Mouse (Mus musculus): ENCODE data around the gene Gbx1.

Gbx1 gene

DNA sequence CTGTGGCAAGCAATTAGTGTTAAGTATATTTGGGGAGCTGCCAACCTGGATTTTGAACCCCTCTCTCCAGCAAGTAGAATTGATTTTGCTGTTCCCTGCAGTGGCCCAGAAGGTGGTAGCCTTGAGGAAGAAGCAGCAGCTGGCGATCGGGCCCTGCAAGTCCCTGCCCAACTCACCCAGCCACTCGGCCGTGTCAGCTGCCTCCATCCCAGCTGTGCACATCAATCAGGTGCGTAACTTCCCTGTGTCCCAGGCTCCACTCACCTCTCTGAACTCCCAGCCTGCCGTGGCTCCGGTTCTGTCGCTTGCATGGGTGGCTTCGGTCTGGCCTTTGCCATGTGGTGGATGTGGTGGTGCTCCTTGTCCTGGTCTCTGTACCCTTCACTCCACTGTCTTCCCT lies 49.1 kb downstream of the Gbx1 start:
- no peak for DNase-seq (ENCODE audit: low read depth, low spot score)

DNA sequence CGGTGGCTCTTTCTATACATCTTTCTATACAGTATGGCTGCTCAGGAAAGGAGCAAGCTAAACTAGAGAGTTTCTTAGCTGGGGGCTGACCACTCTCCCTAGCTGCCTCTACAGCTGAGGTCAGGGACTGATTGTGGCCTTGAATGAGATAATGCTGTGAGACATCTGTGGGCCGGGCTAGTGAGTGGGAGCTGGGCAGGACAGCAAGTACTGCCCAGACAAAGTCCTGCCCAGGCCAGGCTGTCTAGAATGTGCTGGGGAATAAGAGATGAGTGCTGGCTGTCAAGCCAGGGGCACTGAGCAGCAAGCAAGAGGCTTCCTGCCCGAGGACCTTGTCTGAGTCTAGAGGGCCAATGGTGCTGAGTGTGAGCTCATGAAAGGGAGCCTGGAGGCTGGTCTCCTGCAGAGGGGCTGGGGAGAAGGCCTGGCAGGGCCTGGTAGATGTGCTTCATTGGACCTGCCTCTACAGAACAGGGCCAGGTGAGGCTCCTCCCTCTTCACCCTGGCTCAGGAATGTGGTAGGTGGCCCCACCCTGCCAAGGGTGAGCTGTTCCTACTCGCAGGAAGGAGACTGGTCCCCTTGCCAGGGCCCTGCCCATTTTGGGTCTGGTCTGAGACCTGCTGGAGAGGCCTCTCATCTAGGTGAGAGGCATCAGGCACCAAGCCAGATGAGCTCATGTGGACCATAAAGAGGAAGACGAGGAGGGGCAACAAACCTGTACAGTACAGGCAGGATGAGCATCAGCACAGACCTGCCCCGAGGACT lies 51.3 kb downstream of the Gbx1 start:
- DNase-seq (ENCODE audit: low read depth, low spot score), result no peak

DNA sequence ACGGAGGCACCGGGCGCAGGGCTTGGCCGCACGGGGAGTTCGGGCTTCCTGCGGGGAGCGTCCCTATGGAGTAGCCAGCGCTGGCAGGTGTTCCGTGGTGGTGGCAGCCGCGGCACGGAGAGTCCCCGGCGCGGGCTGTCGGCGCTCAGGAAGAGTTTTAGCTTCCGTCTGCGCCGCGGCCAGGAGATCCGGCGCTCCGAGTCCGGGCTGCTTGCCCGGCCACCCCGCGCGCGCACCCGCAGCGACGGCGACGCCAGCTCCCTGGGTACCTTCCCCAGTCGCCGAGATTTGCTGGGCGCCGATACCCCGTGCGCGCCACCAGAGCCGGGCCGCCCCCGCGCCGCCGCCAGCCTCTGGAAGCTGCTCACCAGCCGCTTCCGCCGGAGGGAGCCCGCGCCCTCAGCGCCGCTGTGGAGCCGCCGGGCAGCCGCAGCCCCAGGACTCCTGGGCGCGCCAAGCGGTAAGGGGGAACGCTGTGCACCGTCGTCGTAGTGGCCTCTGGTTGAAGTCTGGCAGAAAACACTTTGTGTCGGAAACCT lies 52.2 kb downstream of the Gbx1 start:
- no peak for DNase-seq (ENCODE audit: low read depth, low spot score)

DNA sequence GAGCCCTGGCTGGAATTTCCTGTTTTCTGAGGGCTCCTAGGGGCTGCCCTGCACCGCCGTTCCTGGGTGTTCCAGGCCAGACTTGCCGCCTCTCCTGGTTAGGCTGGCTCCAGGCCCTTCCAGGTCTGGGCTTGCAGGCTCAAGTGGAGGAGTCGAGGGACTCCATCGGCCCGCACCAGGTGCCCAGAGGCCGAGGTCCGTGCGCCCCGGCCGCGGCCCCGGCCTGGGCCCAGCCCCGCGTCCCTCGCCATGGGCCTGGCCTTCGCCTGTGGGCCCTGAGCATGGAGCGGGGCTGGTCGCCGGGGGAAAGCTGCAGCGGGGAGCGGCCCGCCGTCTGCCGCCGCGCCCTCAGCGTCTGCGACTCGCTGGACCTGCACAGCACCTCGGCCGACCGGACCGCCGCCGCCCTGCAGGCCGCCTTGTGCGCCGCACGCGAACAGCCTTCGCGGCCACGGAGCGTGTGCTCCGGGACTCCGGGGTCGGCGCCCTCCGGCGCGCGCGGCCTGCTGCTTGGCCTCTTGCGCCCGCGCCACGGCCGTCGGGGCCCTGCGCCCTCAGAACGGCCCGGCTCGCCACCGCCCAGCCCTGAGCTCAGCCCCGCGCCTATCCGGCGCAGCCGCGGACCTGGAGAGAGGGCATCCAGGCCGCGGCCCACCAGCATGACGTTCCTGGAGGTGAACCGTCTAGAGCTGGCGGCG lies 52.8 kb downstream of the Gbx1 start:
- DNase-seq (ENCODE audit: low read depth, low spot score), result no peak

DNA sequence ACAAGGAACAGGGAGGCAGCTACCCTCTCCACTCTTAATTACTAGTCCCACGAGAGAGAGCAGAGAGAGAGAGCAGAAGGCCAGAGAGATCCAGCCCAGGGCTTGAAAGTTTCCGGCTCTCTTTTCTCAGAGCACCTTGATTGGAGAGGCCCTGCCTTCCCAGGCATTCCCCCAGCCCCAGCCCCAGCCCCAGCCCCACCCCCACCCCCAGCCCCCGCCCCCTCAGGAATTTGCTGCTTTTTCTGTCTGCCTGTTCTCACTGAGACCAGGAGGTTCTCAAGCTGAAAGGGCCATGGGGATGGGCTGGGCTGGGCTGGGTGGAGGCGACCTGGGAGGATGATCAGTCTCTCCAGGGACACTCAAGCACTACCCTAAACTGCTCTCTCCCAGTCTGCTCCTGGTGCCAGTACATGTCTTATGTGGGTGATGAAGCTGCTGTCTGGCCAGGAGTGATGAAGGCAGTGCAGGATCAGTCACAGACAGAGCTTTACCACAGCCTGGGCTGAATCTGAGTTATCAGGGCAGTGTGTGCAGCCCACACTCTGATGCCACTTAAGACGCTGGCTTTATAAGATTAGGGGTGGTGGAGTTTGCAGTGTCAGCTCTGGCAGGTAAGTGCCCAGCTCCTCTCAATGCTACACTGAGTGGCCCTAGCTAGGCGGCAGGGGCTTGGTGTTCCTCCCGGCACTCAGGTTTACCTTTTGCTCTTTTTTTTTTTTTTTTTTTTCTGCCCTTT lies 54.0 kb downstream of the Gbx1 start:
- no peak for DNase-seq (ENCODE audit: low read depth, low spot score)

DNA sequence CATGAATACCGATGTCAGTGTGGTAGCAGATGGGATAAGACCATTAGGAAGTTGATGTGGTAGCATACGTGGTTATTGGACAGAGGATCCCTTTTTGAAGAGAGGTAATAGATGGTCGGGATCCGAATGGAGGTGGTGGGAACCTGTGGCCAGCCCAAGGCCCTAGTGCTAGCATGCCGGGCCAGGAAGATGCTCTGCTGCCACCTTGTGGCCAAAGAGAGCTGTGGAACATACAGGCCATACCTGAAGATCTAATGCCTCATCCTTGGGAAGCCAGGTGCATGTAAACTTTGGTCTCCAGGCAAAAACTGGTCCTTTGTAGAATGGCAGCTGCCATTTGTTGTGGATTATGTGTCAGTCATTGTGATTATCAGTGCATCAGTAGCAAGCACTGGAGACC lies 56.4 kb downstream of the Gbx1 start:
- peak; percentile 69 for DNase-seq (ENCODE audit: low read depth, low spot score)

DNA sequence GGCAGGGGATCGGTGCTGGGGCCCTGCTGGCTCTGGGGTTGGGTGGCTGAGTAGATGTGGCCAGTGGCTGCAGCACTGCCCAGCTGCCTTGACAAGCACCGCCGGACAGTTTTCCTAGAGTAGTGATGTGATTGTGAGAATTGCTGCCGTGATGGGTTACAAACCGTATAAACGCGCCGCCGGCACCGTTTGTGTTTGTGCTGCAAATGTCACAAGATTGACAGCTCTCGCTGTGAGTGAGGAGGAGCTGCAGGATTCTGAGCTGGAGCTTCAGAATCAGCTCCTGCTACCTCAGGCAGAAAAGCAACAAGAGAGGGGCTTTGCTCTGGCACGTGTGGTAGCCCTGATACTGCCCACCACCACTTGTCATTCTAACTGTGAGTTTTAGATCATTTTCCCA lies 60.2 kb downstream of the Gbx1 start:
- DNase-seq (ENCODE audit: low read depth, low spot score), result no peak

DNA sequence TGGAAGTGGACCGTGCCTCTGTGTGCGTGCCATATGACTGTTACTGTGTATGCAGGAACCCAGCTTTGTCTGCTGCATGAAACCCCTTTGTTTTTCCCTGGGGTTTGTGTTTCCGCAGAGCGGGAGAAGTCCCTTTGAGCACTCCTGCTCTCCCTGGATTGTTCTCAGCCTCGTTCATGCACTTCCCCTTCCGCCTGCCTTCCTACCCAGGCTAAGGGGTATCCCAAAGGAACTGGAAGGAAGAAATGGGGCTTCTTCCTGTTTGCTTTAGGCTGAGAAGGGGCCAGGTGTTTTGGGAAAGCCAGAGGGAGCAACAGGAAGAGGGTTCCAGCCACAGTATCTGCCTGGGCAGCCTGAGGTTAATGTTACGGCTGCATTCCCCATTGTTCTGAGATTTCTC lies 71.4 kb downstream of the Gbx1 start:
- no peak for DNase-seq (ENCODE audit: low read depth, low spot score)

DNA sequence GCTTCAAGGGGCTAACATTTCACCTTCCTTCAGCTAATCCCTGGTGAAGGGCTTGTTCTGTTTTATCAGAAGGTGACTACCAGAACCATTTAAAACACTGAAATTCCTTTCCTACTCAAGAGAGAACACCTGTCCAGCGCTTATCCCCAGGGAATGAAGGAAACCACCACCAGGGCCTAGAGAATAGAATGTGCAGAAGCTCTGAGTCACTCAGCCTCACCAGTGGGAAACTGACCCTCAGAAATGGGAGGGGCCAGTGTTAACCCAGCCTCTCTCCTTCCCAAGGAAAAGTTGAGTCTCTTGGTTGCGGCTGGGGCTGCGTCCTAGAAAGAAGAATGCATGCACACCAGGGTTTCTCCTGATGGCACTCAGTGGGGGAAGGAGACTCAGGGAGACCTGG lies 71.9 kb downstream of the Gbx1 start:
- no peak for DNase-seq (ENCODE audit: low read depth, low spot score)

DNA sequence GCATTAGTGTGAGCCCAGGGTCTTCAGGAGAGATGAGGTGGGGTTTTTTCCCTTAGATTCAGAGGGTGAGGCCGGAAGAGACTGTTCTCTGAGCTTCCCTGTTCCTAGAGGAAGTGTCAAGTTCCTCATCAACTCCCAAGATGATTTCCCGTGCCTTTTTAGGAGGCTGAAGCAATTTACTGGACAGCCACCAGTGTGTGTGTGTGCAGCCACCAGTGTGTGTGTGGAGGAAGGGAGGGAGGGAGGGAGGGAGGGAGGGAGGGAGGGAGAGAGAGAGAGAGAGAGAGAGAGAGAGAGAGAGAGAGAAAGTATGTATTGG lies 73.1 kb downstream of the Gbx1 start:
- DNase-seq (ENCODE audit: low read depth, low spot score), result no peak

DNA sequence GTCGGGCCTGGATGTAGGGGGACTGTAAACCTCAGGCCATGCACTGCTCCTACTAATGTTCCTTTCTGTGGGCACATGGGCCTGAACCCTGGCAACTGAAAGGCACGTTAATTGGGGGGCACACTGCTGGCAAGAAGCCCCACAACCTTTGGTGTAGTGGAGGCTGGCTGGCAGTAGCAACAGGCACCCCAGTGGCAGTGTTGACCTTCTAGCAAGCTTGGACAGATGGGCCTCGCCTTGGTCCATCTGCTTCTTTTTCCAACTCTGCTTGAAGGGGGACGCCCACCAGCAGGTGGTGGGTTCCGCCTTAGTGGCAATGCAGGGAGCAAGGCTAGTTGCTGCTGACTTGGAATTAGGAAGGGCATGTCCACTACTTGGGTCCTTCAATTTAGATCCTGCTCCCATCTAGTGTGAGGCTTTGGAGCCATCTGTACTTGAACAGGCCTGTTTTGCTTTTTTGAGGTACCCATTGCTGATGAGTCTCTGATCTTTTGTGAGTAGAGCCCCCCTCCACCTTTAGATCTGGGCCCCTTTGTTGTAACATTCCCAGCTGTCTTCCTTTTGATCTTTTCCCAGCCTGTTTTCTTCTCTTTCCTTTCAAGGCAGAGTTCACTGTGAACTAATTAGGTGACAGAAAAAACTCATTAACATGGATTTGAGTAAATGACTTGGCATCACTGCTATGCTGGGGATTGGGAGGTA lies 73.6 kb downstream of the Gbx1 start:
- no peak for DNase-seq (ENCODE audit: low read depth, low spot score)

Data from c-Kit-negative CD71-positive TER-119-positive erythroid progenitor cells, embryonic 14.5 days (primary cell).